Mouse (Mus musculus) spleen, adult 2 months (tissue): ENCODE measurements around the gene L3mbtl3. TPM values are rescaled to one million over a fixed set of nuclear protein-coding genes. Genes with fewer than 3 reads are reported as not detected.

Experiments used
- DNase-seq, 2 experiments: peaks; one replicate each; pipeline versions ENCODE4 v3.0.0 to v3.0.0-alpha.2; 2012 to 2021; ENCODE audit warnings: low spot score in 2 of 2, low read depth in 1 of 2
- H3K27ac ChIP-seq: fragments of 200-500 bp; 2 replicates; pipeline ENCODE4 v1.5.1; 2012; ENCODE audit warnings: low read length, inconsistent platforms; ENCODE audit not compliant: insufficient read depth
- H3K27me3 ChIP-seq: fragments of 200-500 bp; 2 replicates; pipeline ENCODE4 v1.6.1; 2012; ENCODE audit warnings: mild to moderate bottlenecking, moderate library complexity, low read length, inconsistent platforms; ENCODE audit not compliant: control insufficient read depth, insufficient read depth
- H3K36me3 ChIP-seq: fragments of 200-500 bp; 2 replicates; pipeline ENCODE4 v1.6.1; 2012; ENCODE audit warnings: mild to moderate bottlenecking, low read length, inconsistent platforms; ENCODE audit not compliant: control insufficient read depth, insufficient read depth
- H3K4me1 ChIP-seq: fragments of 200-500 bp; 2 replicates; pipeline ENCODE4 v1.6.1; 2011; ENCODE audit warnings: inconsistent platforms; ENCODE audit not compliant: control insufficient read depth, insufficient read depth, insufficient read length
- H3K4me3 ChIP-seq: fragments of 200-500 bp; 2 replicates; pipeline ENCODE4 v1.5.1; 2011; ENCODE audit warnings: mild to moderate bottlenecking, inconsistent platforms; ENCODE audit not compliant: insufficient read depth, insufficient read length; ENCODE audit errors: extremely low read depth
- CTCF ChIP-seq: fragments of 200-500 bp; IDR thresholded peaks from 2 replicates; pipeline ENCODE4 v1.5.1; 2011; ENCODE audit warnings: mild to moderate bottlenecking, inconsistent platforms; ENCODE audit not compliant: insufficient read depth, insufficient read length, insufficient replicate concordance; ENCODE audit errors: extremely low read depth
- POLR2A ChIP-seq: fragments of 200-500 bp; IDR thresholded peaks from 2 replicates; pipeline ENCODE4 v1.6.1; 2011; ENCODE audit warnings: low read depth, low read length, inconsistent platforms
- WGBS: fragments of 180-500 bp; shearing (Covaris S2); methylation state at CpG from one replicate; pipeline ENCODE4 v1.1.7; 2018; 5-methylcytosine and 5-hydroxymethylcytosine counted together
- polyA plus RNA-seq: library from polyadenylated mRNA; depleted of rRNA; stranded (reverse); fragments of >200 nt; gene quantifications from 2 replicates; pipeline ENCODE4 v1.2.3, GENCODE M21; 2012

The L3mbtl3 gene
- polyA plus RNA-seq, 1 experiment: 5.4 TPM

GRCm38 (mm10) chr10:26358798-26359197, 17.0 kb downstream of the L3mbtl3 start:
- Histone ChIP-seq H3K4me3 (no peak overlapping the region), H3K36me3 (no peaks in the 10 kb centered on the region; the same call in 1 of the 2 replicates), H3K4me1 (peaks cover 4% of the 10 kb centered on the region; the same call in 1 of the 2 replicates), H3K27ac (no peak overlapping the region), H3K27me3 (no peaks in the 10 kb centered on the region)
- 72% methylated on average over 6 of the region's 6 CpGs for WGBS
- TF ChIP-seq CTCF: no peak
- no peak for TF ChIP-seq POLR2A
- DNase-seq: no peak

- H3K4me1 ChIP-seq: peaks cover 4% of the 10 kb centered on the region; the same call in 1 of the 2 replicates
- H3K27me3 ChIP-seq: no peaks in the 10 kb centered on the region
- no peak overlapping the region for H3K4me3 ChIP-seq
- H3K27ac ChIP-seq: no peak overlapping the region
- TF ChIP-seq CTCF: no peak
- no peak for TF ChIP-seq POLR2A
- WGBS: 78% methylated on average over 5 of the region's 5 CpGs
- DNase-seq: no peak
- H3K36me3 ChIP-seq: no peaks in the 10 kb centered on the region; the same call in 1 of the 2 replicates
These were observed 17.5 kb downstream of the L3mbtl3 start for GRCm38 (mm10) chr10:26358231-26358630.

- H3K4me1 ChIP-seq: no peaks in the 10 kb centered on the region
- no peak for TF ChIP-seq CTCF
- 95% methylated on average over 4 of the region's 4 CpGs for WGBS
- no peaks in the 10 kb centered on the region for H3K27me3 ChIP-seq
- peaks cover 4% of the 10 kb centered on the region; the same call in 1 of the 2 replicates for H3K36me3 ChIP-seq
- no peak overlapping the region for H3K4me3 ChIP-seq
- no peak for DNase-seq
- H3K27ac ChIP-seq: no peak overlapping the region
These were observed 22.0 kb downstream of the L3mbtl3 start for GRCm38 (mm10) chr10:26353781-26354180.

GRCm38 (mm10) chr10:26351129-26351738, 24.5 kb downstream of the L3mbtl3 start:
- no peak overlapping the region for H3K27ac ChIP-seq
- peaks cover 4% of the 10 kb centered on the region; the same call in 1 of the 2 replicates for H3K36me3 ChIP-seq
- 83% methylated on average over 7 of the region's 7 CpGs for WGBS

GRCm38 (mm10) chr10:26350153-26350552, 25.6 kb downstream of the L3mbtl3 start:
- WGBS: 88% methylated on average over 1 of the region's 1 CpGs
- Histone ChIP-seq H3K27ac (no peak overlapping the region), H3K27me3 (no peaks in the 10 kb centered on the region), H3K36me3 (peaks cover 4% of the 10 kb centered on the region; the same call in 1 of the 2 replicates), H3K4me1 (no peaks in the 10 kb centered on the region), H3K4me3 (no peak overlapping the region)
- TF ChIP-seq POLR2A (no peak), CTCF (no peak)
- DNase-seq: no peak

More at GRCm38 (mm10) chr10:26351129-26351738, 24.5 kb downstream of the L3mbtl3 start:
- DNase-seq: no peak
- H3K4me3 ChIP-seq: no peak overlapping the region
- no peaks in the 10 kb centered on the region for H3K27me3 ChIP-seq
- no peaks in the 10 kb centered on the region for H3K4me1 ChIP-seq
- TF ChIP-seq CTCF: no peak

GRCm38 (mm10) chr10:26347614-26348013, 28.2 kb downstream of the L3mbtl3 start:
- H3K4me1 ChIP-seq: no peaks in the 10 kb centered on the region
- H3K27ac ChIP-seq: no peak overlapping the region
- no peak overlapping the region for H3K4me3 ChIP-seq
- 82% methylated on average over 7 of the region's 7 CpGs for WGBS
- H3K27me3 ChIP-seq: no peaks in the 10 kb centered on the region
- peaks cover 9% of the 10 kb centered on the region for H3K36me3 ChIP-seq
- no peak for DNase-seq
- TF ChIP-seq CTCF: no peak
- TF ChIP-seq POLR2A: no peak

GRCm38 (mm10) chr10:26345879-26346278, 29.9 kb downstream of the L3mbtl3 start:
- H3K27ac ChIP-seq: no peak overlapping the region
- H3K4me1 ChIP-seq: no peaks in the 10 kb centered on the region
- DNase-seq: no peak
- H3K27me3 ChIP-seq: no peaks in the 10 kb centered on the region
- WGBS: 83% methylated on average over 1 of the region's 1 CpGs
- TF ChIP-seq CTCF (no peak), POLR2A (no peak)
- peaks cover 8% of the 10 kb centered on the region for H3K36me3 ChIP-seq
- H3K4me3 ChIP-seq: no peak overlapping the region
